Mouse (Mus musculus): ENCODE data around the gene Ms4a14. TPM values are rescaled to one million over a fixed set of nuclear protein-coding genes. Genes with fewer than 3 reads are reported as not detected.
"Not testable (repeated sequence)": the region's sequence is repeated elsewhere in the genome, so short reads cannot be mapped to it uniquely, and the experiment has no call there.

Ms4a14 gene
- total RNA-seq (2021): under 1 TPM; 0.10 to 0.13 TPM
- long read RNA-seq, experiment 1: 0 reads
- long read RNA-seq, experiment 2: 0 reads

GRCm38 (mm10) chr19:11314354-11314753 is at the start of gene Ms4a14:
TSS of gene Ms4a14 (minus strand) at chr19:11314454.
- no peak for DNase-seq

GRCm38 (mm10) chr19:11362002-11362401 is 47.7 kb upstream of the Ms4a14 start:
- no peak for DNase-seq

- DNase-seq: no peak
Measured at GRCm38 (mm10) chr19:11360106-11360505, 45.9 kb upstream of the Ms4a14 start.

GRCm38 (mm10) chr19:11355730-11356129 is 41.5 kb upstream of the Ms4a14 start:
- DNase-seq: no peak

GRCm38 (mm10) chr19:11351878-11352277 is 37.6 kb upstream of the Ms4a14 start:
- DNase-seq: no peak

- peak; percentile 6 for DNase-seq
Measured at GRCm38 (mm10) chr19:11349698-11350481, 35.6 kb upstream of the Ms4a14 start.

GRCm38 (mm10) chr19:11343992-11344391 is 29.7 kb upstream of the Ms4a14 start:
- DNase-seq: no peak

GRCm38 (mm10) chr19:11343147-11343546 is 28.9 kb upstream of the Ms4a14 start:
- DNase-seq: no peak

- DNase-seq: no peak
Measured at GRCm38 (mm10) chr19:11335932-11336331, 21.7 kb upstream of the Ms4a14 start, which contains the start of gene Ms4a7. TSS of gene Ms4a7 (minus strand) at chr19:11336146.

- no peak for DNase-seq
Measured at GRCm38 (mm10) chr19:11321123-11321522, 6.9 kb upstream of the Ms4a14 start.

- DNase-seq: no peak
Measured at GRCm38 (mm10) chr19:11316786-11317185, 2.5 kb upstream of the Ms4a14 start.

- no peak for DNase-seq
Measured at GRCm38 (mm10) chr19:11308888-11309287, 5.4 kb downstream of the Ms4a14 start.

- DNase-seq: not testable (repeated sequence)
Measured at GRCm38 (mm10) chr19:11299529-11299928, 14.7 kb downstream of the Ms4a14 start.

GRCm38 (mm10) chr19:11298939-11299338 is 15.3 kb downstream of the Ms4a14 start:
- no peak for DNase-seq

GRCm38 (mm10) chr19:11293616-11294015 is 20.6 kb downstream of the Ms4a14 start:
- DNase-seq: not testable (repeated sequence)

GRCm38 (mm10) chr19:11292990-11293389 is 21.3 kb downstream of the Ms4a14 start:
- DNase-seq: no peak

- no peak for DNase-seq
Measured at GRCm38 (mm10) chr19:11283773-11284172, 30.5 kb downstream of the Ms4a14 start, which contains the start of gene Ms4a5. TSS of gene Ms4a5 (minus strand) at chr19:11283873.

GRCm38 (mm10) chr19:11280223-11280622 is 34.0 kb downstream of the Ms4a14 start:
- no peak for DNase-seq

GRCm38 (mm10) chr19:11276431-11276830 is 37.8 kb downstream of the Ms4a14 start:
- DNase-seq: no peak

GRCm38 (mm10) chr19:11266956-11267355 is 47.3 kb downstream of the Ms4a14 start:
- no peak for DNase-seq

GRCm38 (mm10) chr19:11266052-11266845 is 48.0 kb downstream of the Ms4a14 start, which contains the start of gene Ms4a1:
TSS of gene Ms4a1 (minus strand) at chr19:11266241.
- no peak for DNase-seq

- DNase-seq: no peak
Measured at GRCm38 (mm10) chr19:11264602-11265185, 49.6 kb downstream of the Ms4a14 start.

- DNase-seq: no peak
Measured at GRCm38 (mm10) chr19:11263549-11263948, 50.7 kb downstream of the Ms4a14 start.
